Mouse (Mus musculus): Measurements from ENCODE around the gene Gm20388.
A peak's percentile ranks its signal among the peaks of the same experiment; 100 is the strongest.

Gene Gm20388

DNA sequence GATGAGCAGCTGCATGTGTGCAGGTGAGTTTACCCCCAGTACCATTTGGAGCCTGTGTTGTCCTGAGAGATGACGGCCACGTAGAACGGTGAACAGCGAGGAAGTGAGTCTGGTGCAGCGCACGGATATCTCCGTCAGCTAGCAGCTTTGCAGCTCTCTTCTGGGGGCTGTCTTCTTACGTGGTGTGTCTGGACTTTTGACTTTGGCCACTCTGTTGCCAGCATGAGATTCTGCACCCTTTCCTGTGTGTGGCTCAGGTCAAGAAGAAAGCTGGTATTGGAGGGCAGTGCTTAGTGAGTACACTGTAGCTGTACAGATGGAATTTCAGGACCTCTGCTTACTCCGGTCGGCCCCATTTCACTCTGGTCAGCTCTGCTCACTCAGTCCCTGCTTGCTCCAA is 47.4 kb downstream of the Gm20388 start:
- DNase-seq (ENCODE audit: inconsistent ontology term): no peak

DNA sequence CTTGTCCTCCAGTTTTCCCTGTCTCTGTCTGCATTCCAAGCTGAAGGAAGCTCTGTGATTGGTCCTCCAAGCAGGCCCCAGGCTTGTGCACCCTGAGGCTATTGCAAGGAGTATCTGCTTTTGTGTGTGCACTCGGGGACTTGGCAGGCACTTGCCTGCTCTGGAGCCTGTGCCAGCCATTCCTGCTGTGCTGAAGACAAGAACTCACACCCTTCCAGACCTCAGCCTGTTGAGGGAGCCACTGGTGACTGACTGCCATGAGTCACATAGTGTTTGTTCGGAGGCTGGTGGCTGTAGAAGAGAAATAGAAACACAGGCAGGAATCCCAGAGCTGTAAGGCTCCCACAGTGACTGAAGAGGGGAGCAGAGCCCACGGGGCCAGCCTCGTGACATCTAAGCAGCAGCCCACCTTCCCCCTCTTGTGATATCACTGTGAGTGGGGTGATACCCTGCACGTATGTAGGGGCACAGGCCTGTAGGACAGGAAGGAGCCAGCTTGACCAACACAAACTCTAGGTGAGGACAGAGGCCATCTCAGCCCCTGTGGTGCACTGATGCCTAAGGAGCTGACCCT is 50.0 kb downstream of the Gm20388 start:
- peak; percentile 90 for DNase-seq (ENCODE audit: inconsistent ontology term)

GRCm38 (mm10) chr8:119964859-119965258 is 54.2 kb downstream of the Gm20388 start:
- no peak for DNase-seq (ENCODE audit: inconsistent ontology term)

- no peak for DNase-seq (ENCODE audit: inconsistent ontology term)
Measured at GRCm38 (mm10) chr8:119967435-119967834, 56.8 kb downstream of the Gm20388 start.

DNA sequence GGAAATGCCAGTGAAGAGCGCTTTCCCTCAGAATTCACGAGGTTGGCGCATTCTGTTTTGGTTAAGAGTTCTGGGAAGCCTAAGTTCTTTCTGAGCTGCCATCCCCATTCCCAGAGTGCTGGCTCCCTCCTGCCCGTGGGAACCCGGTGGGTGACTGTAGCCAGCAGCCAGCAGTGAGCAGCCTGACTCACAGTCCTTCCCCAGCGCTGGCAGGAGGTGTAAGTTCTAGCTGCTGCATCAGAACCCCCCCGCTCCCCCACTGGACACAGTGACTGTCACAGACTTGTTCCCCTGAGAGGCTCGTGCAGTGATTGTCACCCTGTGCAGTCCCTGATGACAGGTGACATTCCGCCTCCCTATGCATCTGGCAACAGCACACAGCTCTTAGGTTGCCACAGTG is 59.5 kb downstream of the Gm20388 start:
- peak; percentile 64 for DNase-seq (ENCODE audit: inconsistent ontology term)

- no peak for DNase-seq (ENCODE audit: inconsistent ontology term)
Measured at GRCm38 (mm10) chr8:119972558-119972957, 61.9 kb downstream of the Gm20388 start.

GRCm38 (mm10) chr8:119978770-119979381 is 68.2 kb downstream of the Gm20388 start:
- DNase-seq (ENCODE audit: inconsistent ontology term): no peak

DNA sequence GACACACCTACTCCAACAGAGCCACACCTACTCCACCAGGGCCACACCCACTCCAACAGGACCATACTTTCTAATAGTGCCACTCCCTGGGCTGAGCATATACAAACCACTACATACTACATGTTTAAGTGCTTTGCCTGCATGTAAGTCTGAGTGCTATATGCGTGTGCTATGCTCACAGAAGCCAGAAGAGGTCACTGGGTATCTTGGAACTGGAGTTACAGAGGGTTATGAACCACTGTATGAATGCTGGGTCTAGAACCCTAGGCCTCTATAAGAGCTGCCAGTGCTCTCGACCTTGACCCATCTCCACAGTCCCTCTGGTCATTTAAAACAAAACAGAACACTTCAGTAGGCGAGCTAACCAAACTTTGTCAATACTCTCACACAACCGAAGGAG is 70.6 kb downstream of the Gm20388 start:
- DNase-seq (ENCODE audit: inconsistent ontology term): no peak

GRCm38 (mm10) chr8:119984085-119984484 is 73.4 kb downstream of the Gm20388 start:
- no peak for DNase-seq (ENCODE audit: inconsistent ontology term)

- DNase-seq (ENCODE audit: inconsistent ontology term): peak; percentile 62
Measured at GRCm38 (mm10) chr8:119986174-119986573, 75.5 kb downstream of the Gm20388 start.

- peak; percentile 91 for DNase-seq (ENCODE audit: inconsistent ontology term)
Measured at GRCm38 (mm10) chr8:119988087-119988486, 77.4 kb downstream of the Gm20388 start.

GRCm38 (mm10) chr8:119992249-119992648 is 81.6 kb downstream of the Gm20388 start, which contains the start of gene Crispld2:
Crispld2 (plus strand) TSS chr8:119992438.
- peak; percentile 92 for DNase-seq (ENCODE audit: inconsistent ontology term)

- DNase-seq (ENCODE audit: inconsistent ontology term): no peak
Measured at GRCm38 (mm10) chr8:119994114-119994513, 83.5 kb downstream of the Gm20388 start.

DNA sequence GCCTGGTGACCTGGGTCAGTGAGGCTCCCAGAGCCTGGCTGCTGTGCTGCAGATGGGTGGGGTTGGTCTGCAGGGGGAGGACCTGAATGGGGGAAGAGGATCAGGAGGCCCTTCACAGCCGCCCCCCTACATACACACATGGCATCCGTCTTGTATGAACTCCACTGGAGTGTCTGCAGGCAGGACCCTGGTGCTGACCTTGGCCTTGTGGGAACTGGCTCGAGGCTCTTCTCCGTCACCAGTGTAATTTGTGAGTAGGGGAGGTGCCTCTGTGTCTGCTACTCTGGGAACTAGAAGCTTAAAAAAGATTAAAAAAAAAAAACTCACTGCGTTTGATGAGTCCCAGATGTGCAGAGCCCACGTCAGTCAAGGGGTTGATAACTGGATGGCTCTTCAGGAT is 83.9 kb downstream of the Gm20388 start:
- DNase-seq (ENCODE audit: inconsistent ontology term): no peak

DNA sequence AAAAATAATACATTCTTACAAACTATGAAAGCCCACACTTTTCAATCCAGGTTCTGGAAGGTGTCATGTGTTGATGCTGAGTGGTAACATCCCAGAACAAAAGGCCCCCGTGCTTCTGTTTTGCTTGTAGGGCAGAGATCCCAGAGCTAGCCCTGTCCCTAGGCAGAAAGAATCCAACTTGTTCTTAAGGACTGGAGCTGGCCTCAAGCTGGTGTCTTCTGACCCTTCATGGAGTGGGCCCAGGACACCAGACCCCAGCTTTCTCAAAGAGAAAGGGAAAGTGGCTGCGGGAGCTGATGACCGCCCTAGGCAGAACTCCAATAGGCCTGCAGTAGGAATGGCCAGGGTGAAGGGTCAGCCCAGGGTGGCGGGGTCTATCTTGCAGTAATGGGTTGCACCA is 86.6 kb downstream of the Gm20388 start:
- DNase-seq (ENCODE audit: inconsistent ontology term): no peak

DNA sequence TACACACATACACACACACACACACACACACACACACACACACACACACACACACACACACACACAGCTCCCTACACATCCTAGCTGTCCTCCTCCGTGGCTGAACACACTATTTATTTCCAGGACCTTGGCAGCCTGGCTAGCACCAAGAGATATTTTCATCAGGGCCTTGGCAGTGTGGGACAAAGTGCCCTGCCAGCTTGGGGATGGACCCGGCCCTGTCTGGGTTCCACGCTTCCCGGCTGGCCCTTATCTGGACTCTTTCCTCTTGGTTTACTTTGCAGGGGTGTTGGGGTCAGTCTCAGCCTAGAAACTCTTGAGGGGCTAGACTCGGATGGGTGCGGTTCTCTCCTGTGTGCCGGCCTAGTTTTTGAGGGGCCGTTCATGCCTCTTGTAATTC is 89.8 kb downstream of the Gm20388 start:
- no peak for DNase-seq (ENCODE audit: inconsistent ontology term)

DNA sequence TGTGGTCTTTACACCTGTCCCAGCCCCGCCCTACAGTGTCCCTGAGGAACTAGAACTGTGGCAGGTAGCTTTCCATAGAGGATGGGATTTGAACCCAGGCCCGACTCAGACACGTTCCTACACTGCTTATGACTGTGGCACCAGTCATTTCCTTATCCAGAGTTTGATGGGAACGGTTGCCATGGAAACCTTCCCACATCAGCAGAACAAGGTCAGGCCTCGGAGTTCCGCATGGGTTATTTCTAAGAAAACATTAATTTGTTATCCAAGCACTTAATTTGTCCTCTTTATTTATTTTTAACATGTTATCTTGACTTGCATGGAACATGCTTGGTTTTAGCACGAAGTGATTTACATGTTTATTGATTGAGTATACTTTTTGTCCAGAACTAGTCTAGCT is 91.1 kb downstream of the Gm20388 start:
- peak; percentile 41 for DNase-seq (ENCODE audit: inconsistent ontology term)

GRCm38 (mm10) chr8:120002348-120002747 is 91.7 kb downstream of the Gm20388 start:
- peak; percentile 77 for DNase-seq (ENCODE audit: inconsistent ontology term)

DNA sequence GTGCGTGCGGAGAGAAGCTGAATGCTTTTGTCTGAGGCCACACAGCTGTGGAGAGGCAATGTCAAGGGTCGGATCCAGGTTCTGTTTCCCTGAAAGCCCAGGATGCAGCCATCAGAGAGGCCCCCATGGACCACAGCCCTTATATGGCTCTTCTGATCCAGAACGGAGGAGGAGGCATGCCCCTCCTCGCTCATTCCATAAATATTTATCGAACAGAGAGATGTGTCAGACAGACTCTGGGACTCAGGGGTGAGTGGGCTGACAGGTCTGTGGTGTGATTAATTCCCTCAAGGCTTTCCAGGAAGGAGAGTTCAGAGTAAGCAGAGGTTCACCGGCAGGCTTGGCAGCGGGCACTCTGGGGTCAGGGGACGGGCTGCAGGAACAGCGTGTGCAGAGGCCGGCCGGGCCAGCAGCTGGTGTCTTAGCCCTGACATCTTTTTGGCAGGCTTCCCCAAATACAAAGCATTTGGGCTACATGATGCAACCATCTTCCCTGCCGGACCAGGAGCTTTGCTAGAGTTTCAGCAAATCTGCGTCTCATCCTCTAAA is 93.6 kb downstream of the Gm20388 start:
- DNase-seq (ENCODE audit: inconsistent ontology term): peak; percentile 93

GRCm38 (mm10) chr8:120004705-120005381 is 94.2 kb downstream of the Gm20388 start:
- DNase-seq (ENCODE audit: inconsistent ontology term): no peak

GRCm38 (mm10) chr8:120006645-120007160 is 96.1 kb downstream of the Gm20388 start:
- DNase-seq (ENCODE audit: inconsistent ontology term): no peak

DNA sequence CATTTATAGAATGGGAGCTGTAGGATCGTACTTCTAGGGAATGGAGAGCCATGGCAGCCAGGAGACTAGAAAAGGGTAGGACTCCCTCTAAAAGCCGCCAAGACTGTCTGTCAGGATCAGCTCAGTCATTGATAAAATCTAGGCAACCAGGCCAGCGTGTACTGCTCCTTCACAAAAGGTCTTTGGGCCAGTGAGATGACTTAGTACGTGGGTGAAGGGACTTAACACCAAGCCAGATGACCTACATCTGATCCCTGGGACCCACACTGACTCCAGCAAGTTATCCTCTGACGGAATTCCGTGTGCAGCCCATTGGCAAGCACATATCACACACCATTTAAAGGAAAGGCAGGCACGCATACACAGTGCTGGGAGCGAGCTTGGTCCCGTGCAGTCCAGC is 96.5 kb downstream of the Gm20388 start:
- DNase-seq (ENCODE audit: inconsistent ontology term): no peak

DNA sequence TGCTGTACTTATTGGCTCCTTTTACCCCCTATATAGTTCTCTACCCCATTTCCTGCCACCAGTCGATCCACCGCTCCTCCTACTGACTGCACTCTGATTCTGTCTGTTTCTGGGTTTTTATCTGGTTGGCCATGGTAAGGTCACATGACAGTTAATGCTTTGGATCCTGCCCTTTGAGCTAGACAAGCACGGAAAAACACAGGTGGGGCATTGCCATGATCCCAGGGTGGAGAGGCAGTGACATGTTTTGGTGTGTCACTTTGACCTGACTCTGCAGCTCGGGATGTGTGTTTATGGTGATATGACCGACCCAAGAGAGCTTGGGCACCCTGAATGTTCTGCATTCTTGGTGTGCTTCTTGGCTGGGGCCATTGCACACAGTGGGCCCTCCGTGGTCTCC is 98.6 kb downstream of the Gm20388 start:
- DNase-seq (ENCODE audit: inconsistent ontology term): no peak

Measured in Muller cell, postnatal 12 days (primary cell).